Mouse (Mus musculus): ENCODE results near the gene Ccs. TPM values are rescaled to one million over a fixed set of nuclear protein-coding genes. Genes with fewer than 3 reads are reported as not detected.

Ccs gene
- polyA plus RNA-seq, 1 experiment, result 45.8 TPM

DNA sequence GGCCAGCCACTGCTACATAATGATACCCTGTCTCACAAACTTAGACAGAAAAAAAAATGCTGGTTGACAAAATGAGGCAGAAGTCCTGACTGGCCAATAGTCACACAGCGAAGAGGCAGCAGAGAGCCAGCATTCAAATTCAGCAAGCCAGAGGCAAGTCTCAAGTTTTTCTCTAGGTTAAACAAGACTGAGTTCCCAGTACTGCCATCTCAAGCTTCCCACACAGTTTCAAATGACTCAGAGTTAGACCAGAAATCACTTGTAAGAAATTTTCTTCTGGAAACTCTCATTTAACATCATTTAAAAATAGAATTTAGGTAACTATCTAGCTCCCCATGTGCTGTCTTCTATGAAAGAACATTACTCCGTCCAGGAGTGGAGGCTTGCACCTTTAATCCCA is 41.3 kb downstream of the Ccs start:
- TF ChIP-seq POLR2A (IDR thresholded peaks at IDR 0.05; ENCODE audit: control insufficient read depth, extremely low read depth, insufficient read depth, low read length, poor library complexity) (no peak), CTCF (IDR thresholded peaks at IDR 0.05; ENCODE audit: borderline replicate concordance, control insufficient read depth, extremely low read depth, insufficient read depth, low read length, poor library complexity) (no peak)
- Histone ChIP-seq H3K27ac (ENCODE audit: control insufficient read depth, insufficient read depth, low read length) (no peak overlapping the region), H3K27me3 (ENCODE audit: control insufficient read depth, insufficient read depth, low read length) (no peaks in the 10 kb centered on the region), H3K4me1 (replicated peaks; ENCODE audit: control insufficient read depth, insufficient read depth, low read length) (no peaks in the 10 kb centered on the region), H3K4me3 (ENCODE audit: control insufficient read depth, insufficient read depth, low read length) (no peak overlapping the region), H3K36me3 (ENCODE audit: control insufficient read depth, insufficient read depth, low read length) (peaks cover 39% of the 10 kb centered on the region)
- no peak for DNase-seq
- WGBS, result 93% methylated on average over 2 of the region's 2 CpGs

DNA sequence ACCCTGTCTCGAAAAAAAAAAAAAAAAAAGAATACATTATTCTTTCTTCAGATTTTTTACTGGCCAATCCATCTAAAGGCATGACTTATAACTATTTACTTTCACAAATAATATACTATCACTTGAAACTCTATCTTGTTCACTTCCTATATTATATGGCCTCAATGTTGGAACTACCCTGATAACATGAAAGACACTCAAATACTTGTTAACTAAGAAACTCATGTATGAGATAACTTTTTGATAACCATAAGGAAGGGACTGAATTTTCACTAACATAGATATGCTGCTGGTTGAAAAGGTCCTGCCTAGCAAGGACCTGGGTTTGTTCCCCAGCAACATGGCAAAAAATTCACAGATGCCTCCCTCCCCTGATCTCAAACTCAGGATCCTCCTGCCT is 43.2 kb downstream of the Ccs start:
- DNase-seq, result no peak
- 72% methylated on average over 1 of the region's 1 CpGs for WGBS
- Histone ChIP-seq H3K27me3 (ENCODE audit: control insufficient read depth, insufficient read depth, low read length) (no peaks in the 10 kb centered on the region), H3K27ac (ENCODE audit: control insufficient read depth, insufficient read depth, low read length) (no peak overlapping the region), H3K4me3 (ENCODE audit: control insufficient read depth, insufficient read depth, low read length) (no peak overlapping the region), H3K4me1 (replicated peaks; ENCODE audit: control insufficient read depth, insufficient read depth, low read length) (0 out of 2 replicates have a peak, but pooled peaks cover 5% of the 10 kb centered on the region), H3K36me3 (ENCODE audit: control insufficient read depth, insufficient read depth, low read length) (peaks cover 32% of the 10 kb centered on the region)
- TF ChIP-seq POLR2A (IDR thresholded peaks at IDR 0.05; ENCODE audit: control insufficient read depth, extremely low read depth, insufficient read depth, low read length, poor library complexity), result no peak
- no peak for TF ChIP-seq CTCF (IDR thresholded peaks at IDR 0.05; ENCODE audit: borderline replicate concordance, control insufficient read depth, extremely low read depth, insufficient read depth, low read length, poor library complexity)

DNA sequence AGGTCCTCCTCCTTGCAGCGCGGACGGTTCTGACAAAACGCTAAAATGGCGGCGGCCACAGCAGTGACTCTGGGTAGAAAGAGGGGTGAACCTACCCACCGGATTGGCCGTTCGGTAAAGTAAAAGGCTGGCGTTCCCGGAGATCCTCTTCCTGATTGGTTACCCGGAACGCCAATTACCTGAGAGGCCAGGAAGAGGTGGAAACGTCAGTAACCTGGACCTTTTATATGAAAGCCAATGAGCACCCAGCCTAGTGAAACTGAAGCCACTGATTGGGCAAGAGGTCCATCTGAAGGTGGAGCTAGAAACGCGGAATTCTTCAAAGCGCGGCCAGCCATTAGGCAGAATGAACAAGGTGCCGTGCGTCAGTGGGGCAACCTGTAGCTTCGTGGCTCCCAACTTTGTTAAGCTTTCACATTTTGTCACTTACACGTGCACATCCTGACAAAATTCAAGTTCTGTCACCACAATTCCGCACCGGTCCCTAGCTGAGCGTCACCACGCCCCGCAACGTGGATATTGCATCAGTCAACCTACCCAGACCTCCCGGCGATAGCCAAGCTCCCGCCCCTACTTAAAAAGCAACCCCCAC is 45.2 kb downstream of the Ccs start, which contains the start of gene Rbm4:
TSS of gene Rbm4 (minus strand) at position 71 of the 592 bp plus-strand sequence.
- H3K36me3 ChIP-seq (ENCODE audit: control insufficient read depth, insufficient read depth, low read length), result peaks cover 27% of the 10 kb centered on the region
- TF ChIP-seq POLR2A (IDR thresholded peaks at IDR 0.05; ENCODE audit: control insufficient read depth, extremely low read depth, insufficient read depth, low read length, poor library complexity), result peak; percentile 64; the same call in 1 of the 2 replicates
- TF ChIP-seq CTCF (IDR thresholded peaks at IDR 0.05; ENCODE audit: borderline replicate concordance, control insufficient read depth, extremely low read depth, insufficient read depth, low read length, poor library complexity), result no peak
- WGBS, result under 1% methylated on average over 31 of the region's 31 CpGs

DNA sequence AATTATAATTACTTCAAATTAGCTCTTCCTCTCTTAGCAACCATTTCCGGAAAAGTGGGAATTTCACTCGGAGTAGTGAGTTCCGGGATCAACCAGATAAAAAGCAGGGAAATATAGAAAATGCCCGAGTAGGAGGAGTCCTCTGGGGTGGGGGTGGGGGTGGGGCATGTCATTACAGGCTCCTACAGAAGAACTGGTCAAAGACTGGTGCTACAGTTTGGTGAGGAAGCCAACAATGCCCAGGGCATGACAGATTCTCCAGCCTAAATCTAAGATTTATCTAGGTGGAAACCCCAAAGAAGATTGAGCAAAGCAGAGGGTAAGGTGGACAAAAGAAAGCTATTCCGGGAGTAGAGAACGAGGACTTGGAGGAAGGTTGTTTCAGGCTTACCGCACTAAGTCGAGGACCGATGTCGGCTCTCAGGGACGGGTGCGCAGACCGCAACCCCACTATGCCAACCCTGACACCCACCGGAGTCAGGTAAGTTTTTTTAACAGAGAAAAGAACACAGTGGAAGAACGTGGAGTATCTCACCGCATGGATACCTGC is 45.8 kb downstream of the Ccs start:
- Histone ChIP-seq H3K4me1 (replicated peaks; ENCODE audit: control insufficient read depth, insufficient read depth, low read length) (peaks cover 5% of the 10 kb centered on the region; the same call in 1 of the 2 replicates), H3K27ac (ENCODE audit: control insufficient read depth, insufficient read depth, low read length) (peak overlapping the region; percentile 38; the same call in 1 of the 2 replicates), H3K4me3 (ENCODE audit: control insufficient read depth, insufficient read depth, low read length) (peak overlapping the region; percentile 78), H3K27me3 (ENCODE audit: control insufficient read depth, insufficient read depth, low read length) (no peaks in the 10 kb centered on the region), H3K36me3 (ENCODE audit: control insufficient read depth, insufficient read depth, low read length) (peaks cover 25% of the 10 kb centered on the region)
- no peak for DNase-seq
- TF ChIP-seq POLR2A (IDR thresholded peaks at IDR 0.05; ENCODE audit: control insufficient read depth, extremely low read depth, insufficient read depth, low read length, poor library complexity) (no peak), CTCF (IDR thresholded peaks at IDR 0.05; ENCODE audit: borderline replicate concordance, control insufficient read depth, extremely low read depth, insufficient read depth, low read length, poor library complexity) (no peak)
- under 1% methylated on average over 16 of the region's 16 CpGs for WGBS

More for the DNA sequence above, 45.2 kb downstream of the Ccs start, which contains the start of gene Rbm4:
- Histone ChIP-seq H3K27me3 (ENCODE audit: control insufficient read depth, insufficient read depth, low read length) (no peaks in the 10 kb centered on the region), H3K27ac (ENCODE audit: control insufficient read depth, insufficient read depth, low read length) (peak within 1 kb of the TSS; percentile 38; the same call in 1 of the 2 replicates), H3K4me3 (ENCODE audit: control insufficient read depth, insufficient read depth, low read length) (peak within 1 kb of the TSS; percentile 78), H3K4me1 (replicated peaks; ENCODE audit: control insufficient read depth, insufficient read depth, low read length) (peaks cover 5% of the 10 kb centered on the region; the same call in 1 of the 2 replicates)
- peak; percentile 98 for DNase-seq

DNA sequence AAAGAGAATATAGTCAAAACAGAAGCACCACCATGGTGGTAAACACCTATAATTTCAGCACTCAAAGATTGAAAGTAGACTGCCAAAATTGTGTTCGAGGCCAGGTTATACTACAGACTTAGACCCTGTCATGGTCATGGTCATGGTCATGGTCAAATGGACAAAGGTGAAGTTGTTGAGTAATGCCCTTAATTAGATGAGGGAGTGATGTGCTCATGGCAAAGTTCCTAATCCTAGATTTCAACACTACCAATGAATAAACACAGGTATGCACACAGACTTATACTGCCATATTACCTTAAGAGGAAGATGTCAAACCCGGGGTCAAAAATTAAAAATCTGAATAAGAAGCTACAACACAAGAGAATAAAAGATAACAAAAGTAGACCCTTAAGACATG is 52.8 kb downstream of the Ccs start:
- H3K27me3 ChIP-seq (ENCODE audit: control insufficient read depth, insufficient read depth, low read length), result no peaks in the 10 kb centered on the region
- H3K27ac ChIP-seq (ENCODE audit: control insufficient read depth, insufficient read depth, low read length), result no peak overlapping the region
- H3K36me3 ChIP-seq (ENCODE audit: control insufficient read depth, insufficient read depth, low read length), result peaks cover 82% of the 10 kb centered on the region
- 95% methylated on average over 2 of the region's 2 CpGs for WGBS
- no peak for TF ChIP-seq CTCF (IDR thresholded peaks at IDR 0.05; ENCODE audit: borderline replicate concordance, control insufficient read depth, extremely low read depth, insufficient read depth, low read length, poor library complexity)
- no peak for TF ChIP-seq POLR2A (IDR thresholded peaks at IDR 0.05; ENCODE audit: control insufficient read depth, extremely low read depth, insufficient read depth, low read length, poor library complexity)
- no peak overlapping the region for H3K4me3 ChIP-seq (ENCODE audit: control insufficient read depth, insufficient read depth, low read length)
- DNase-seq, result no peak
- peaks cover 2% of the 10 kb centered on the region for H3K4me1 ChIP-seq (replicated peaks; ENCODE audit: control insufficient read depth, insufficient read depth, low read length)

DNA sequence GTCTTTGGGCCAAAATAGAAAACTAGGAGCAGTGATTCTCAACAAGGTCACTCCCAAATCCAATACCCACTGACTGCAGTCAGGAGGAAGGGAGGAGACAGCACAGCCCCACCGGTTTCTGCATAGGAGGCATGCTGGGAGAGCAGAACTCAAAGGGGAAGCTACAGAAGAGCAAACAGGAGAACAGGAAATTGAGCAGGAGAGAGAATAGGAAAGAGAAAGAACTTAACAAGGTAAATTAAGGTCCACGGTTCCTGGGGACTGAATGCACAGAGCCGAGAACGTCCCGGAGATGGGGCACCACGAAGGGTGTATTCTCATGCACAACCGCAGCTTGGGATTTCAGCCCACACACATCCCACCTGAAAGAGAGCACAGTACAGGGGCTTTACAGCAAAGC is 53.9 kb downstream of the Ccs start:
- no peak for DNase-seq
- H3K4me1 ChIP-seq (replicated peaks; ENCODE audit: control insufficient read depth, insufficient read depth, low read length), result no peaks in the 10 kb centered on the region; the same call in none of the 2 replicates
- no peaks in the 10 kb centered on the region for H3K27me3 ChIP-seq (ENCODE audit: control insufficient read depth, insufficient read depth, low read length)
- H3K36me3 ChIP-seq (ENCODE audit: control insufficient read depth, insufficient read depth, low read length), result peaks cover 80% of the 10 kb centered on the region
- no peak for TF ChIP-seq CTCF (IDR thresholded peaks at IDR 0.05; ENCODE audit: borderline replicate concordance, control insufficient read depth, extremely low read depth, insufficient read depth, low read length, poor library complexity)
- no peak for TF ChIP-seq POLR2A (IDR thresholded peaks at IDR 0.05; ENCODE audit: control insufficient read depth, extremely low read depth, insufficient read depth, low read length, poor library complexity)
- 84% methylated on average over 7 of the region's 7 CpGs for WGBS
- H3K4me3 ChIP-seq (ENCODE audit: control insufficient read depth, insufficient read depth, low read length), result no peak overlapping the region
- H3K27ac ChIP-seq (ENCODE audit: control insufficient read depth, insufficient read depth, low read length), result peak overlapping the region; percentile 25; the same call in 1 of the 2 replicates
